Mouse (Mus musculus) ES-Bruce4 (cell line): ENCODE results near the gene Cwc27.

Experiments
- CTCF ChIP-seq: IDR thresholded peaks from one replicate; pipeline ENCODE4 v1.8.1; 2011; ENCODE audit warnings: low read depth, low read length
- EP300 ChIP-seq: IDR thresholded peaks from 2 replicates; pipeline ENCODE4 v1.6.1; 2011; ENCODE audit warnings: low read depth, low read length; ENCODE audit not compliant: insufficient read depth
- POLR2A ChIP-seq: IDR thresholded peaks from one replicate; pipeline ENCODE4 v1.8.1; 2011; ENCODE audit warnings: low read length; ENCODE audit not compliant: insufficient read depth

DNA sequence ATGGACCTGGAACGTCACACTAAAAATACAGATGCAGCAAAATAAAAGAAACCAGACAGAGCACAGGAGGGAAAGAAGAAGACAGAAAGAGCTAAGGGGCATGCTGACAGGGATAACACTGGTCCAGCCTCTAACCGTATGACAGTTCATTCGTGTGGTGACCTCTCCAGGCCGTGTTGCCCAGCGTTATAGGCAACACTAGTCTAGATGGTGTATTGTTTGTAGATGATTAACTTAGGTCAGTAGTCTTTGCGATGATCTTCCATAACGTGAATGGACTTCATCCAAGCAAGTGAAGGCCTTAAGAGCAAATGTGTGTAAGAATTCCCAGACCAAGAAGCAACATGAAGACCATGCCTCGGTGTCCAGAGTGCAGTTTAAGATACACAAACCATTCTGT lies 17.9 kb downstream of the Cwc27 start:
- TF ChIP-seq CTCF (no peak), EP300 (no peak), POLR2A (no peak)
